Mouse (Mus musculus): Measurements from ENCODE around the gene Bdh1. TPM values are rescaled to one million over a fixed set of nuclear protein-coding genes. Genes with fewer than 3 reads are reported as not detected.

Bdh1 gene
- polyA plus RNA-seq, 1 experiment from 2014 or later, result 16.6 TPM

DNA sequence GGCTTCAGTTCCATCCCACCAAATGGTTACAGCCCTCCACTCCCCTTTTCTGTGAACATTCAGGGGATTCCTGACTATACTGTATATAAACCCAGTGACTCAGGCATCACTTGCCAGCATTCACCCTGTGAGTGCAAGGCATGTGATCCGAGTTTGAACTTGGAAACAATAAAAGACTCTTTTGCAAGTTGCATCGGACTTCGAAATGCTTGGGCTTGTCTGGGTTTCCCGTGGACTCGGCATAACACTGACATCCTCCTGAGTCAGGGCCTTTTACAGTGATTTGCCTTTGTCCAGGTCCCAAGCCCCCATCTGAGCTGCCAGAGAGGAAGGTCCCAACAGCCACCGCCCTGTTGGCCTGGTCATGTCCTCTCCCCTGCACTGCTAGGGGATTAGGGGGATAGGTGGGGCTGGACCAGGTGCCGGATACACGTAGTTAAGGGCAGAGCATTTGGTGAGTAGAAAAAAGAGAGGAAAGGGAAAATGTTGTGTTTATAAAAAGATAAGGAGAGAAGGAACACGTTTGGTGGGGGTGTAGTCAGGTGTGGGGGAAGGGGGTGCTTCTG, 6.1 kb upstream of the Bdh1 start:
- WGBS, result 66% methylated on average over 9 of the region's 9 CpGs
- no peak overlapping the region for H3K27ac ChIP-seq
- H3K9me3 ChIP-seq, result no peaks in the 10 kb centered on the region
- no peak overlapping the region for H3K4me3 ChIP-seq
- H3K36me3 ChIP-seq (replicated peaks), result no peaks in the 10 kb centered on the region
- no peak for DNase-seq (ENCODE audit: extremely low spot score, low spot score)
- no peaks in the 10 kb centered on the region for H3K27me3 ChIP-seq (ENCODE audit: poor library complexity, severe bottlenecking)
- H3K4me1 ChIP-seq, result no peaks in the 10 kb centered on the region

DNA sequence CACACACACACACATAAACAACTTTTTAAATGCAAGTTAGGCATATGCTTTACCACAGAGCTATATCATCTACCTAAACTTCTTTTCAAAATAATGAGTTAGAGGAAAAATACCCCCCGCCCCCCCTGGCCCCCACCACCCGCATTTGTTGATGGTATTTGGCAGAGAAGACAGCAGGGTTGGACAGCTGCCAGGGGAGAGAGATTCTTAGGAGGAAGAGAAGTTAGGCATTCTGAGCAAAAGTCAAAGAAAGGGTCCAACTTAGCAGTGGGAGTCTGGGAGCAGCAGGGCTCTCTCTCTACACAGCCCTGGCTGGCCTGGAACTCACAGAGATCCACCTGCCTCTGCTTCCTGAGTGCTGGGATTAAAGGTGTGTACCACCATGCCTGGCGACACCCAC, 3.4 kb upstream of the Bdh1 start:
- Histone ChIP-seq H3K4me3 (no peak overlapping the region), H3K27me3 (ENCODE audit: poor library complexity, severe bottlenecking) (no peaks in the 10 kb centered on the region), H3K4me1 (no peaks in the 10 kb centered on the region), H3K9me3 (no peaks in the 10 kb centered on the region), H3K36me3 (replicated peaks) (no peaks in the 10 kb centered on the region), H3K27ac (no peak overlapping the region)
- no peak for DNase-seq (ENCODE audit: extremely low spot score, low spot score)
- WGBS, result 69% methylated on average over 3 of the region's 3 CpGs

DNA sequence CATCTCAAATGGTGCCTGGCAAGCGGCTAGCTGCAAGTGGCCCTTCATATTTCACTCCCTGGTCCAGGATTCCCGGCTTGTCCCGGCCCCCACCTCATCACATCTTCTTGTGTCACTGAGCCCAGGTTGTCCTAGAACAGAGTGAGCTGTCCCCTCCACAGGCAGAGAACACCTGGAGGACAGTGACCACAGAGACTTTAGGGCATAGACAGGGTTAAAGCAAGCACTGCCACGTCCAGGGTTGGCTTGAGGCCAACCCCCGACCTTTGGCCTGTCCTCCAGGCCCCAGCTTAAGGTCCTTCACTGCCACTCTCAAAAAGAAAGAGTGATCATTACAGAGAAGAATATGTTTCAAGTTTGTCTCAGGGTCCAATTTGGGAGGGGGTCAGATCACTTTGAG, 2.6 kb upstream of the Bdh1 start:
- no peak overlapping the region for H3K27ac ChIP-seq
- H3K4me1 ChIP-seq, result no peaks in the 10 kb centered on the region
- no peak for DNase-seq (ENCODE audit: extremely low spot score, low spot score)
- H3K4me3 ChIP-seq, result no peak overlapping the region
- H3K36me3 ChIP-seq (replicated peaks), result no peaks in the 10 kb centered on the region
- no peaks in the 10 kb centered on the region for H3K9me3 ChIP-seq
- H3K27me3 ChIP-seq (ENCODE audit: poor library complexity, severe bottlenecking), result no peaks in the 10 kb centered on the region
- 74% methylated on average over 5 of the region's 5 CpGs for WGBS

DNA sequence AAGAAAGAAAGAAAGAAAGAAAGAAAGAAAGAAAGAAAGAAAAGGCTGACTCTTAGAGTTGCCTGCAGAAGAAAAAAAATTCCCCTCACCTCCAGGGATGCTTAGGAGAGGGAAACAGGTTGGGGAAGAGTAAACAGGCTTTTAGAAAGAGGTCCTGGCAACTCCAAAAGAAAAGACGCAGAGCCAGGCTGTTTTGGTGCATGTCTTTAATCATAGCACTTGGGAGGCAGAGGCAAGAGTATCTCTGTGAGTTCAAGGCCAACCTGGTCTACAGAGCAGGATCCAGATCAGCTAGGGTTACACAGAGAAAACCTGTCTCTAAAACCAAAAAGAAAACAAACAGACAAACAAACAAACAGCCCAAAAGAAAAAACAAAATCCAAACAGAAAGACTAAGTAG, 642 bp downstream of the Bdh1 start:
- DNase-seq (ENCODE audit: extremely low spot score, low spot score), result no peak
- H3K4me1 ChIP-seq, result no peaks in the 10 kb centered on the region
- no peak overlapping the region for H3K27ac ChIP-seq
- H3K36me3 ChIP-seq (replicated peaks), result no peaks in the 10 kb centered on the region
- no peaks in the 10 kb centered on the region for H3K9me3 ChIP-seq
- WGBS, result 62% methylated on average over 1 of the region's 1 CpGs
- H3K4me3 ChIP-seq, result no peak overlapping the region
- peaks cover 20% of the 10 kb centered on the region for H3K27me3 ChIP-seq (ENCODE audit: poor library complexity, severe bottlenecking)

DNA sequence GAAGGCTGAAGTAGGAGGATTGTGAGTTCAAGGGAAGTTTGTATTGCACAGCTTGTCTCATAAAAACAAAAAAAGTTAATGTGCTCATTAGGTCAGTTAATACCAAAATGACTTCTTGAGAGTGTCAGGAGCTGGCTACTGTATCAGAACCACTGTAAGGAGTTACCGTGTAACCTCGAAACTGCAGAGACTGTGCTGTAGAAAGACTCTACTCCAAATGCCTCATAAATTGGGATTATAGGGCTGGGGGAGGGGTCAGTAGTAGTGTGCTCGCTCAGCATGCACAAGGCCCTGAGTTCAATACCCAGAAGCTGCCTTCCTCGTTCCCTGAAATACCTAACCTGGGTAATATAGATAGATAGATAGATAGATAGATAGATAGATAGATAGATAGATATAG, 1.3 kb downstream of the Bdh1 start:
- Histone ChIP-seq H3K36me3 (replicated peaks) (no peaks in the 10 kb centered on the region), H3K4me1 (peaks cover 4% of the 10 kb centered on the region), H3K27ac (no peak overlapping the region), H3K9me3 (no peaks in the 10 kb centered on the region), H3K27me3 (ENCODE audit: poor library complexity, severe bottlenecking) (peaks cover 27% of the 10 kb centered on the region), H3K4me3 (no peak overlapping the region)
- DNase-seq (ENCODE audit: extremely low spot score, low spot score), result no peak
- WGBS, result 89% methylated on average over 4 of the region's 4 CpGs

DNA sequence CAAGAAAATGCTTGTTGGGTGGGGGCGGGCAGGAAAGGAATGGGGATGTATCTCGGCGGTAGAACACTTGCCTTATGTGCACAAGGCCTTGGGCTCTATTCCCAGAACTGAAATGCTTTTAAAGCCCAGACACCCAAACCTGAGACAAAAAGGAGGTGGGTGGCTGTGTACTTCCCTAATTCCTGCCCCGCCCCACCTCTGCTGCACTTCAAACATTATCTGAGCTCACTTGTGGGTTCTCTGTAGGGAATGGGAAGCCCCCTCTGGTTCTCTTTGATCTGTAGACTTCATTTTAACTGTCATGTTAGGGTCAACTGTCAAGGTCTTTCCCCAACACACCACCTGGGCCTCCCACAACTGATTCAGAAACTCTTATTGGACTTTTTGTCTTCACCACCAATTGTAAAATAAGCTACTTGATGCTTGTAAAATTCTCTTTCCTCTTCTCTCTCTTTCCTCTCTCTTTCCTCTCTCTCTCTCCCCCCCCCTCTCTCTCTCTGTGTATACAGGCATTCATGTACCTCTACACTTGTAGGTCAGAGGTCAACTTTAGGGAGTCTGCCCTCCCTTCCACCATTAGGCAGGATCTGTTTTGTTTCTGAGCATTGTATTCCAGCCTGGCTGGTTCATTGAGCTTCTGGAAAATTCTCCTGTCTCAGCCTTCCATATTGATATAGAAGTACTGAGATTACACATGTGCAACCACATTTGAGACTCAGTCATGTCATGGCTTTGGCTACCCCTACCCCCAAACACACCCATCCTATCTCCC, 2.5 kb downstream of the Bdh1 start:
- no peak overlapping the region for H3K4me3 ChIP-seq
- 93% methylated on average over 4 of the region's 4 CpGs for WGBS
- no peaks in the 10 kb centered on the region for H3K9me3 ChIP-seq
- DNase-seq (ENCODE audit: extremely low spot score, low spot score), result no peak
- H3K27me3 ChIP-seq (ENCODE audit: poor library complexity, severe bottlenecking), result peaks cover 36% of the 10 kb centered on the region
- H3K36me3 ChIP-seq (replicated peaks), result no peaks in the 10 kb centered on the region
- no peak overlapping the region for H3K27ac ChIP-seq
- peaks cover 16% of the 10 kb centered on the region for H3K4me1 ChIP-seq

DNA sequence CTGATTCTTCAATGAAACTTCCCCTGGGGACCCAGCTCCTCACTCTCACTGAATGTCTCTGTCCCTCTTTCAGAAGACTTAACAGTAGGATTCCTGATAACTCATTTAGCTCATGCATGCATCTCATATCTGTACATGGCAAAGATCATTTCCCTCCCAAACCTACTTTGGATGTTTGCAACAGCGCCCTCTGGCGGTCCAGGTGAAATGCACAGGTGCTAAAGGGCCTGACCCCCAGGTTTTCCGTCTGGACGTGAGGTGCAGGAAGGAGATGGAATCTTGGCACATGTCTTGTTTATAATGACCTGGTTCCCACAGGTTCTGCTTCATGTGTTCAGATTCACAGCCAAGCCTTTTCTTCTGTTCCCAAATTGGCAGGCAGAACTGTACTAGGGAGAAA, 3.4 kb downstream of the Bdh1 start:
- Histone ChIP-seq H3K27ac (no peak overlapping the region), H3K27me3 (ENCODE audit: poor library complexity, severe bottlenecking) (peaks cover 36% of the 10 kb centered on the region), H3K4me3 (no peak overlapping the region), H3K36me3 (replicated peaks) (no peaks in the 10 kb centered on the region), H3K4me1 (peaks cover 23% of the 10 kb centered on the region), H3K9me3 (no peaks in the 10 kb centered on the region)
- WGBS, result 3% methylated on average over 4 of the region's 4 CpGs
- peak; percentile 70 for DNase-seq (ENCODE audit: extremely low spot score, low spot score)

DNA sequence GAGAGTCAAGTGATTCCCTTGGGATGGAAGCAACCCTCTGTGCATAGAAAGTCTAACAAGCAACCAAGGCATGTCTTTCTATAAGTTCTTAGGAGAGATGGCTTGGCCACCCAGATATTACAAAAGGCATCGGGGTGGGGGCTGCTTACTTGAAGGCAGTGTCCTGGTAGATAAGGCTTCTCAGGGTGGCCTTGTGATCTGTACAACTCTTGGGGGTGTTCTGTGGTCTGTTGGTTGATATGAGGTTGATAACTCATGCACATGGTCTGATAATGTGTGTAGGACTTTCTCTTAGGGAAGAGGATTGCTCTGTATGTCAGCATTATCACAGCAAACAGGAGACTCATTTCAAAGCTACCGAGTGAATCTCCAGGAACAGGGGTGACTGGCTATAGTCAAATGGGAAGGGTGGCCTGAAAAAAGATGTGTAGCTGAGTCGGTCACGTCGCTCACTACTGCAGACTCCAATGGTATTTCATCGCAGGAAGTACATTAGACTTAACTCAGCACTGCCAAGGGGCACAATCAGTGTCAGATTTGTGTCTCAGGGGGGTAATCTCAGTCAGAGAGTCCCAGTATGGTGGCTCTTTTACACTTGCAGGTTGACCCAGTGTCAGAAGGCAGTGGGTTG, 4.5 kb downstream of the Bdh1 start:
- Histone ChIP-seq H3K9me3 (no peaks in the 10 kb centered on the region), H3K4me3 (no peak overlapping the region), H3K27ac (no peak overlapping the region), H3K36me3 (replicated peaks) (no peaks in the 10 kb centered on the region), H3K27me3 (ENCODE audit: poor library complexity, severe bottlenecking) (peaks cover 44% of the 10 kb centered on the region), H3K4me1 (peaks cover 26% of the 10 kb centered on the region)
- WGBS, result 87% methylated on average over 6 of the region's 6 CpGs
- DNase-seq (ENCODE audit: extremely low spot score, low spot score), result no peak

DNA sequence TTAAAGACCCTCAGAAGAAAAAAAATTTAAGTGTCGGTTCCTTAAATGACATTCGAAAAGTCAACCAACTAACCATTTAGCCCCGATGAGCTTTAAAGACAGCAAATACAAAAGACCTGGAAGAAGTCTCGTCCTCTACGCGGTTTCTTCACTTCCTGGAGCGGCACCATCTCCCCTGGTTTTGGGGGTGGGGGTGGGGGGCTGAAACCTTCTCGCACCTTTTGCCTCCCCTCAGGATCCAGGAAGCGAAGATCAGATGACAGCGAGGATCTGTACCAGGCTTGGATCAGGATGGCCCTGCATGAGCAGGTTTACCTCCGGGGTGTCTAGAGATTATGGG, 6.2 kb downstream of the Bdh1 start:
- no peaks in the 10 kb centered on the region for H3K36me3 ChIP-seq (replicated peaks)
- no peak for DNase-seq (ENCODE audit: extremely low spot score, low spot score)
- 5% methylated on average over 11 of the region's 11 CpGs for WGBS
- H3K27me3 ChIP-seq (ENCODE audit: poor library complexity, severe bottlenecking), result peaks cover 51% of the 10 kb centered on the region
- H3K4me3 ChIP-seq, result peak overlapping the region; percentile 63
- H3K9me3 ChIP-seq, result no peaks in the 10 kb centered on the region
- H3K4me1 ChIP-seq, result peaks cover 29% of the 10 kb centered on the region
- H3K27ac ChIP-seq, result peak overlapping the region; percentile 90

DNA sequence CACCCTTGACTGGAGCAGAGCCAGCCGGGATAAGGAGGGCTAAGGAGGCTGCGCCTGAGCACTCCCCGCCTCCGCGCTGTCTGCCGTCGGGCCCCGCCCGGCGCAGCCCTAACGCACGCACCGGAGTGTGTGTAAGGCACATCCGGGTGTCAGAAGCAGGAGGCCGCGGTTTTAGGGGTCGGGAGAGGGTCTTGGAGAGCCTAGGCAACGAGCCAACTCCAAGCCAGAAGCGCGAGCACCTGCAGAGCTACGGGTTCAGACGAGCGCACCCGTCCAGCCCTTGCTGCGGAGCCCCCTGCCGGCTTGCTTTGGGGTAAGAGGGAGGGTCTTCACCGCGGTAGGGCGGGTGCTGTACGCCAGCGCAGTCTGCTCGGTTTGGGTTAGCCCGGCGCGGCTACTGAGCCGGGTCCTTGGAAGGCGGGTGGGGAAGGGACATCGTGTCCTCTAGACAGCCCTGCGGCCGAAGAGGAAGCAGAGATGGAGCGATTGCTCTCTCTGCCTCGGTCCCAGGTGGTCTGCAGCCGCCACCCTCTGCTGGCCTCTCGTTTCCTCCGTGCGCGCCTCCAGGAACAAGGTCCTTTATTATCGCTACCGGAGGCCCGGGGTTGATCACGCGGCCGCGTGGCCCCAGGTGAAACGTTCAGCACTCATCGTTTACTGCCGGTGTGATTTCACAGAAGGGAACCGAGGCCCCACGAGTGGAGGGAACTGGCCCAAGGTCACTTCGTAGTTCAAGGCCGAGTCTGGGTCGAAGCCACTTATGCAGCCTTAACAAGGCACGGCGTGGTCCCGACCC, 6.8 kb downstream of the Bdh1 start:
- DNase-seq (ENCODE audit: extremely low spot score, low spot score), result peak; percentile 66
- under 1% methylated on average over 65 of the region's 65 CpGs for WGBS
- Histone ChIP-seq H3K27me3 (ENCODE audit: poor library complexity, severe bottlenecking) (peaks cover 51% of the 10 kb centered on the region), H3K4me1 (peaks cover 35% of the 10 kb centered on the region), H3K4me3 (peak overlapping the region; percentile 63), H3K36me3 (replicated peaks) (no peaks in the 10 kb centered on the region), H3K27ac (peak overlapping the region; percentile 90), H3K9me3 (no peaks in the 10 kb centered on the region)

DNA sequence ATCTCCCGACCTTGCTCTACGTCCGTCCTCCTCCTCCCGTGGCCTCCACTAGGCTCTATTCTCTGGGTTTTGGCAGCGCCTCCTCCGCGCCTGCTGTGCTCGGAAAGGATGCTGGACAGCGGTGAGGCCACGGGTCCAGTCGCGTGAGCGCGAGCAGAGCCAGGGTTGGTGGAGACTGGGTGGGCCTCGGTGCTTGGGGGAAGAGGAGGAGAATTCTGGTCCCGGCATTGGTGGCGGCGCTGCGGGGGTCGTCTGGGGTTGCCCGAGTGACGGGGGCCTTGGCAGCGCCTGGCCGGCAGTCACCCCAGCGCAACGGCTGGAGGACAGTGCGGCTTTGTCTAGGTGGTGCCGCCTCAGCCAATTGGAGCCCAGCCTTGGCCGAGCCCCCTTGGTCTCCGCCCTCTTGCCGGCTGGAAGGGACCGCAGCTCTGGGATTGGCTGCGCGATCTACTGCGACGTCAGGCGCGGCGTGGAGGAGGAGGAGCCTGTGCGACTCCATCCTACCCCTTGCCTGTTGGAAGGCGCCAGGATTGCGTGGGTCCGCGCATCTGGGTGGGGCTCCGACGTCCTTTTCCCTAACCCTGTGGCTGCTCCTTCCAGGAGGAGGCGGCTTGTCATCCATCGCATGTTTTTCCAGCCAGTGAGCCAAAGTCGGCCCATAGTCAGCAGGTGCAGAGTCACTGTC, 7.5 kb downstream of the Bdh1 start:
- Histone ChIP-seq H3K9me3 (no peaks in the 10 kb centered on the region), H3K27ac (peak overlapping the region; percentile 90), H3K4me1 (peaks cover 42% of the 10 kb centered on the region), H3K27me3 (ENCODE audit: poor library complexity, severe bottlenecking) (peaks cover 51% of the 10 kb centered on the region), H3K36me3 (replicated peaks) (no peaks in the 10 kb centered on the region), H3K4me3 (peak overlapping the region; percentile 63)
- WGBS, result under 1% methylated on average over 49 of the region's 49 CpGs
- DNase-seq (ENCODE audit: extremely low spot score, low spot score), result peak; percentile 92

DNA sequence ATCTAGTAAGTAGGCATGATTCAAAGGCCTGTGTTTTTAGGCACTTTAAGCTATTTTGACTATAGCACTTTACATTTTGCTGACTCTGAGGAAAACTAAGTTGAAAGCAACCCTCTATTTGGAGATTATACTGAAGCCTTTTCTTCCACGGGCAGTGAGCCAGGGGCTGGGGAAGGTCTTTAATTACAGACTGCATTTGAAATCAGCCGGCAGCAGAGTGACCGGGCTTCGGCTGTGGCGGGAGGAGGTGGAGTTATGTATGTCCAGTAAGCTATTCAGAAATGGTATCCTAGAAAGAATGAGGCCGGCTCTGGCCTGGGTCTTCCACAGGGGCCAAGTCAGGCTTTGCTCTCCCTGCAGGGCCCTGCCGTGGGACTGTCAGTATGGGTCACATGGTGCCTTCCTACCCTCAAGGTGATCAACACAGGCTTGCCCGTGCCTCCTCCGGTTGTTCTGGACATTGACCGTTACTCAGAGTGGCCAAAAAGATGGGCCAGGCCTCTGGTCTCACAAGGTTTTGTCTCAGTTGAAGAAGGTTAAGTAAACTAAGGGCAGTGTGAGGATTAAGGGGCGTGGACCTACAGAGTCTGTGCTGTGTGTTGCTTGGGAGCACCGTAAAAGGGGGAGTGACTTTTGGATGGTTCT, 11.5 kb downstream of the Bdh1 start:
- Histone ChIP-seq H3K4me1 (peaks cover 48% of the 10 kb centered on the region), H3K9me3 (no peaks in the 10 kb centered on the region), H3K27ac (no peak overlapping the region), H3K4me3 (no peak overlapping the region), H3K36me3 (replicated peaks) (peaks cover 7% of the 10 kb centered on the region), H3K27me3 (ENCODE audit: poor library complexity, severe bottlenecking) (peaks cover 22% of the 10 kb centered on the region)
- 76% methylated on average over 12 of the region's 12 CpGs for WGBS
- DNase-seq (ENCODE audit: extremely low spot score, low spot score), result no peak
